Mouse (Mus musculus) heart, embryonic 13.5 days (tissue): ENCODE measurements around the gene Adgrl1. TPM values are rescaled to one million over a fixed set of nuclear protein-coding genes. Genes with fewer than 3 reads are reported as not detected.

ENCODE experiments used
- ATAC-seq: fragments of 200-750 bp; cut with Nextera tagmentation; 2 replicates; pipeline ENCODE4 v1.8.0; 2017; ENCODE audit warnings: moderate TSS enrichment; ENCODE audit not compliant: insufficient number of reproducible peaks, low FRiP score, low TSS enrichment; ENCODE audit errors: extremely low read depth
- H3K27ac ChIP-seq: fragments of 300-500 bp; sonication (generic); replicated peaks from 2 replicates; pipeline ENCODE4 v1.5.1; 2015; ENCODE audit warnings: moderate library complexity, mild to moderate bottlenecking, inconsistent platforms
- H3K27me3 ChIP-seq: fragments of 300-500 bp; sonication (generic); replicated peaks from 2 replicates; pipeline ENCODE4 v1.6.1; 2015; ENCODE audit warnings: mild to moderate bottlenecking, inconsistent platforms
- H3K36me3 ChIP-seq: fragments of 300-500 bp; sonication (generic); 2 replicates; pipeline ENCODE4 v1.6.1; 2015; ENCODE audit warnings: mild to moderate bottlenecking, inconsistent platforms
- H3K4me1 ChIP-seq: fragments of 300-500 bp; sonication (generic); 2 replicates; pipeline ENCODE4 v1.6.1; 2015; ENCODE audit warnings: inconsistent platforms
- H3K4me2 ChIP-seq: fragments of 300-500 bp; sonication (generic); 2 replicates; pipeline ENCODE4 v1.6.1; 2015; ENCODE audit warnings: inconsistent platforms, mild to moderate bottlenecking, moderate library complexity
- H3K4me3 ChIP-seq: fragments of 300-500 bp; sonication (generic); 2 replicates; pipeline ENCODE4 v1.5.1; 2015; ENCODE audit warnings: moderate library complexity, mild to moderate bottlenecking, inconsistent platforms
- H3K9ac ChIP-seq: fragments of 300-500 bp; sonication (generic); 2 replicates; pipeline ENCODE4 v1.6.1; 2015; ENCODE audit warnings: inconsistent platforms, mild to moderate bottlenecking, moderate library complexity
- H3K9me3 ChIP-seq: fragments of 300-500 bp; sonication (generic); 2 replicates; pipeline ENCODE4 v1.6.1; 2016; ENCODE audit warnings: inconsistent platforms
- WGBS: fragments of 180-500 bp; shearing (Covaris S2); methylation state at CpG from one replicate; pipeline ENCODE4 v1.1.7; 2015; ENCODE audit warnings: mixed read lengths; 5-methylcytosine and 5-hydroxymethylcytosine counted together
- polyA plus RNA-seq: library from polyadenylated mRNA; unstranded; fragments of >200 nt; fragmentation: Nextera tagmentation; extraction: Ambion mirVana; gene quantifications from 2 replicates; pipeline ENCODE4 v1.2.1, GENCODE M21; 2015

Adgrl1 gene
- polyA plus RNA-seq, 1 experiment from 2014 or later: 8.7 TPM

- Histone ChIP-seq H3K27me3 (peaks cover 21% of the 10 kb centered on the region), H3K4me2 (no peak overlapping the region), H3K9me3 (no peaks in the 10 kb centered on the region), H3K27ac (no peak overlapping the region), H3K4me3 (no peak overlapping the region), H3K4me1 (no peaks in the 10 kb centered on the region), H3K36me3 (no peaks in the 10 kb centered on the region), H3K9ac (no peak overlapping the region)
- 50% methylated on average over 2 of the region's 2 CpGs for WGBS
- no peak for ATAC-seq
Measured at GRCm38 (mm10) chr8:83888409-83888808, 11.5 kb upstream of the Adgrl1 start.

- Histone ChIP-seq H3K4me3 (no peak overlapping the region), H3K4me2 (no peak overlapping the region), H3K27ac (no peak overlapping the region), H3K9me3 (no peaks in the 10 kb centered on the region), H3K9ac (no peak overlapping the region), H3K36me3 (no peaks in the 10 kb centered on the region), H3K27me3 (peaks cover 55% of the 10 kb centered on the region), H3K4me1 (peaks cover 4% of the 10 kb centered on the region; the same call in 1 of the 2 replicates)
- WGBS: 53% methylated on average over 4 of the region's 4 CpGs
- ATAC-seq: no peak
Measured at GRCm38 (mm10) chr8:83892061-83892460, 7.8 kb upstream of the Adgrl1 start.

GRCm38 (mm10) chr8:83893915-83894314, 6.0 kb upstream of the Adgrl1 start:
- no peaks in the 10 kb centered on the region for H3K36me3 ChIP-seq
- WGBS: under 1% methylated on average over 5 of the region's 5 CpGs
- no peak overlapping the region for H3K9ac ChIP-seq
- H3K27me3 ChIP-seq: peaks cover 57% of the 10 kb centered on the region
- no peak for ATAC-seq
- H3K4me3 ChIP-seq: no peak overlapping the region
- no peak overlapping the region for H3K27ac ChIP-seq
- no peak overlapping the region for H3K4me2 ChIP-seq
- H3K4me1 ChIP-seq: peaks cover 21% of the 10 kb centered on the region
- no peaks in the 10 kb centered on the region for H3K9me3 ChIP-seq

GRCm38 (mm10) chr8:83895894-83896293, 4.0 kb upstream of the Adgrl1 start:
- no peak for ATAC-seq
- Histone ChIP-seq H3K36me3 (no peaks in the 10 kb centered on the region), H3K4me1 (peaks cover 21% of the 10 kb centered on the region), H3K27ac (no peak overlapping the region), H3K4me2 (no peak overlapping the region), H3K9me3 (no peaks in the 10 kb centered on the region), H3K9ac (no peak overlapping the region), H3K27me3 (peaks cover 52% of the 10 kb centered on the region), H3K4me3 (no peak overlapping the region)
- 4% methylated on average over 5 of the region's 5 CpGs for WGBS

GRCm38 (mm10) chr8:83896461-83896860, 3.4 kb upstream of the Adgrl1 start:
- Histone ChIP-seq H3K9me3 (no peaks in the 10 kb centered on the region), H3K4me3 (no peak overlapping the region), H3K9ac (no peak overlapping the region), H3K27ac (no peak overlapping the region), H3K4me1 (peaks cover 23% of the 10 kb centered on the region), H3K36me3 (no peaks in the 10 kb centered on the region), H3K27me3 (peaks cover 48% of the 10 kb centered on the region), H3K4me2 (no peak overlapping the region)
- no peak for ATAC-seq
- 76% methylated on average over 7 of the region's 7 CpGs for WGBS

GRCm38 (mm10) chr8:83897211-83897610, 2.7 kb upstream of the Adgrl1 start:
- 4% methylated on average over 26 of the region's 26 CpGs for WGBS

GRCm38 (mm10) chr8:83898456-83898855, 1.4 kb upstream of the Adgrl1 start:
- no peaks in the 10 kb centered on the region for H3K36me3 ChIP-seq
- peaks cover 43% of the 10 kb centered on the region for H3K4me1 ChIP-seq
- peak overlapping the region; percentile 96 for H3K27ac ChIP-seq
- H3K27me3 ChIP-seq: peaks cover 36% of the 10 kb centered on the region
- peak overlapping the region; percentile 98 for H3K4me2 ChIP-seq
- H3K9me3 ChIP-seq: no peaks in the 10 kb centered on the region
- no peak for ATAC-seq
- WGBS: 10% methylated on average over 10 of the region's 10 CpGs
- peak overlapping the region; percentile 94 for H3K4me3 ChIP-seq
- H3K9ac ChIP-seq: peak overlapping the region; percentile 95

More at GRCm38 (mm10) chr8:83897211-83897610, 2.7 kb upstream of the Adgrl1 start:
- no peaks in the 10 kb centered on the region for H3K36me3 ChIP-seq
- H3K4me2 ChIP-seq: peak overlapping the region; percentile 61
- H3K4me1 ChIP-seq: peaks cover 31% of the 10 kb centered on the region
- no peaks in the 10 kb centered on the region for H3K9me3 ChIP-seq
- no peak for ATAC-seq
- peaks cover 41% of the 10 kb centered on the region for H3K27me3 ChIP-seq
- H3K27ac ChIP-seq: no peak overlapping the region
- peak overlapping the region; percentile 37 for H3K4me3 ChIP-seq
- peak overlapping the region; percentile 41; the same call in 1 of the 2 replicates for H3K9ac ChIP-seq

GRCm38 (mm10) chr8:83898985-83899362, 931 bp upstream of the Adgrl1 start:
- H3K4me1 ChIP-seq: peaks cover 48% of the 10 kb centered on the region
- H3K9me3 ChIP-seq: no peaks in the 10 kb centered on the region
- peaks cover 31% of the 10 kb centered on the region for H3K27me3 ChIP-seq
- peak overlapping the region; percentile 98 for H3K4me2 ChIP-seq
- peak overlapping the region; percentile 95 for H3K9ac ChIP-seq
- H3K4me3 ChIP-seq: peak overlapping the region; percentile 94
- no peak for ATAC-seq
- no peaks in the 10 kb centered on the region for H3K36me3 ChIP-seq
- H3K27ac ChIP-seq: peak overlapping the region; percentile 96
- under 1% methylated on average over 13 of the region's 13 CpGs for WGBS

GRCm38 (mm10) chr8:83900266-83900956, 506 bp downstream of the Adgrl1 start:
- no peaks in the 10 kb centered on the region for H3K9me3 ChIP-seq
- peak overlapping the region; percentile 94 for H3K4me3 ChIP-seq
- no peak for ATAC-seq
- peak overlapping the region; percentile 96 for H3K27ac ChIP-seq
- H3K4me2 ChIP-seq: peak overlapping the region; percentile 98
- under 1% methylated on average over 60 of the region's 100 CpGs for WGBS
- H3K27me3 ChIP-seq: peaks cover 17% of the 10 kb centered on the region
- peaks cover 61% of the 10 kb centered on the region for H3K4me1 ChIP-seq
- H3K36me3 ChIP-seq: no peaks in the 10 kb centered on the region
- peak overlapping the region; percentile 95 for H3K9ac ChIP-seq

- H3K9ac ChIP-seq: peak overlapping the region; percentile 95
- H3K27ac ChIP-seq: peak overlapping the region; percentile 96
- H3K36me3 ChIP-seq: no peaks in the 10 kb centered on the region
- peaks cover 66% of the 10 kb centered on the region for H3K4me1 ChIP-seq
- H3K4me2 ChIP-seq: peak overlapping the region; percentile 98
- ATAC-seq: no peak
- peak overlapping the region; percentile 94 for H3K4me3 ChIP-seq
- H3K9me3 ChIP-seq: no peaks in the 10 kb centered on the region
- H3K27me3 ChIP-seq: peaks cover 12% of the 10 kb centered on the region
- under 1% methylated on average over 21 of the region's 40 CpGs for WGBS
Measured at GRCm38 (mm10) chr8:83900957-83901270, 1.0 kb downstream of the Adgrl1 start.

- Histone ChIP-seq H3K4me3 (peak overlapping the region; percentile 94), H3K9me3 (no peaks in the 10 kb centered on the region), H3K9ac (peak overlapping the region; percentile 95), H3K27ac (no peak overlapping the region), H3K4me2 (peak overlapping the region; percentile 98), H3K27me3 (peaks cover 4% of the 10 kb centered on the region), H3K4me1 (peaks cover 68% of the 10 kb centered on the region), H3K36me3 (no peaks in the 10 kb centered on the region)
- 15% methylated on average over 13 of the region's 14 CpGs for WGBS
- no peak for ATAC-seq
Measured at GRCm38 (mm10) chr8:83901566-83902485, 1.9 kb downstream of the Adgrl1 start.
